Mouse (Mus musculus) kidney, adult 2 months (tissue): ENCODE results near the gene Fanca. TPM values are rescaled to one million over a fixed set of nuclear protein-coding genes. Genes with fewer than 3 reads are reported as not detected.

Experiments used
- DNase-seq: peaks from one replicate; pipeline ENCODE4 v3.0.0; 2021
- H3K27ac ChIP-seq: fragments of 200-500 bp; 2 replicates; pipeline ENCODE4 v1.5.1; 2012; ENCODE audit warnings: low read depth, low read length, control low read depth, inconsistent platforms; ENCODE audit not compliant: insufficient read depth
- H3K27me3 ChIP-seq: fragments of 200-500 bp; replicated peaks from 2 replicates; pipeline ENCODE4 v1.6.1; 2012; ENCODE audit warnings: mild to moderate bottlenecking, moderate library complexity, low read length, inconsistent platforms; ENCODE audit not compliant: control insufficient read depth, insufficient read depth
- H3K36me3 ChIP-seq: fragments of 200-500 bp; 2 replicates; pipeline ENCODE4 v1.6.1; 2012; ENCODE audit warnings: mild to moderate bottlenecking, moderate library complexity, low read length, inconsistent platforms; ENCODE audit not compliant: control insufficient read depth, insufficient read depth
- H3K4me1 ChIP-seq: fragments of 200-500 bp; 2 replicates; pipeline ENCODE4 v1.6.1; 2011; ENCODE audit warnings: low read length; ENCODE audit not compliant: control insufficient read depth, insufficient read depth
- H3K4me3 ChIP-seq: fragments of 200-500 bp; 2 replicates; pipeline ENCODE4 v1.5.1; 2011; ENCODE audit warnings: mild to moderate bottlenecking, low read depth, low read length, control low read depth; ENCODE audit not compliant: insufficient read depth
- CTCF ChIP-seq: fragments of 200-500 bp; conservative IDR thresholded peaks from 2 replicates; pipeline ENCODE4 v1.5.1; 2011; ENCODE audit warnings: low read depth, mild to moderate bottlenecking, control low read depth, low read length, moderate library complexity, mixed read lengths; ENCODE audit not compliant: insufficient read depth, insufficient read length
- POLR2A ChIP-seq: fragments of 200-500 bp; IDR thresholded peaks from one replicate; pipeline ENCODE4 v1.6.1; 2011; ENCODE audit warnings: low read depth, low read length, control low read depth
- WGBS: fragments of 180-500 bp; shearing (Covaris S2); methylation state at CpG from one replicate; pipeline ENCODE4 v1.1.7; 2018; 5-methylcytosine and 5-hydroxymethylcytosine counted together
- polyA plus RNA-seq: library from polyadenylated mRNA; depleted of rRNA; stranded (reverse); fragments of >200 nt; gene quantifications from 2 replicates; pipeline ENCODE4 v1.2.3, GENCODE M21; 2012

Fanca gene
- polyA plus RNA-seq, 1 experiment, result 15.9 TPM

- peak; percentile 45 for DNase-seq
- Histone ChIP-seq H3K36me3 (no peaks in the 10 kb centered on the region), H3K27ac (no peak overlapping the region), H3K27me3 (no peaks in the 10 kb centered on the region), H3K4me3 (no peak overlapping the region), H3K4me1 (no peaks in the 10 kb centered on the region)
- WGBS, result 83% methylated on average over 11 of the region's 11 CpGs
- no peak for TF ChIP-seq POLR2A
- TF ChIP-seq CTCF, result no peak; the same call in 1 of the 2 replicates
Observed at GRCm38 (mm10) chr8:123298301-123298700, 20.1 kb downstream of the Fanca start.

GRCm38 (mm10) chr8:123292785-123293184, 25.6 kb downstream of the Fanca start:
- Histone ChIP-seq H3K27ac (peak overlapping the region; percentile 6; the same call in 1 of the 2 replicates), H3K36me3 (no peaks in the 10 kb centered on the region), H3K4me3 (no peak overlapping the region), H3K27me3 (no peaks in the 10 kb centered on the region), H3K4me1 (peaks cover 5% of the 10 kb centered on the region)
- WGBS, result 83% methylated on average over 2 of the region's 2 CpGs
- TF ChIP-seq POLR2A (no peak), CTCF (no peak)
- DNase-seq, result no peak

- Histone ChIP-seq H3K27ac (peak overlapping the region; percentile 26; the same call in 1 of the 2 replicates), H3K36me3 (no peaks in the 10 kb centered on the region), H3K4me3 (no peak overlapping the region), H3K4me1 (peaks cover 5% of the 10 kb centered on the region), H3K27me3 (no peaks in the 10 kb centered on the region)
- 44% methylated on average over 3 of the region's 3 CpGs for WGBS
- peak; percentile 70 for DNase-seq
- TF ChIP-seq CTCF, result no peak
- no peak for TF ChIP-seq POLR2A
Observed at GRCm38 (mm10) chr8:123292281-123292680, 26.1 kb downstream of the Fanca start.

GRCm38 (mm10) chr8:123291716-123292115, 26.7 kb downstream of the Fanca start:
- WGBS, result 69% methylated on average over 8 of the region's 8 CpGs
- Histone ChIP-seq H3K4me1 (peaks cover 5% of the 10 kb centered on the region), H3K36me3 (no peaks in the 10 kb centered on the region), H3K27ac (no peak overlapping the region), H3K27me3 (no peaks in the 10 kb centered on the region), H3K4me3 (no peak overlapping the region)
- TF ChIP-seq CTCF (no peak), POLR2A (no peak)
- DNase-seq, result peak; percentile 23

- H3K4me3 ChIP-seq, result no peak overlapping the region
- TF ChIP-seq POLR2A (no peak), CTCF (no peak)
- WGBS, result 93% methylated on average over 8 of the region's 8 CpGs
- no peak overlapping the region for H3K27ac ChIP-seq
- H3K4me1 ChIP-seq, result peaks cover 5% of the 10 kb centered on the region
- DNase-seq, result no peak
- H3K27me3 ChIP-seq, result no peaks in the 10 kb centered on the region
- no peaks in the 10 kb centered on the region for H3K36me3 ChIP-seq
Observed at GRCm38 (mm10) chr8:123290679-123291078, 27.7 kb downstream of the Fanca start.

- TF ChIP-seq POLR2A (no peak), CTCF (peak; percentile 74)
- H3K27ac ChIP-seq, result no peak overlapping the region
- H3K4me3 ChIP-seq, result no peak overlapping the region
- H3K36me3 ChIP-seq, result no peaks in the 10 kb centered on the region
- 62% methylated on average over 4 of the region's 4 CpGs for WGBS
- H3K27me3 ChIP-seq, result no peaks in the 10 kb centered on the region
- peaks cover 5% of the 10 kb centered on the region for H3K4me1 ChIP-seq
- DNase-seq, result peak; percentile 60
Observed at GRCm38 (mm10) chr8:123290166-123290565, 28.2 kb downstream of the Fanca start.

- TF ChIP-seq CTCF (no peak), POLR2A (no peak)
- no peak for DNase-seq
- Histone ChIP-seq H3K27ac (no peak overlapping the region), H3K4me1 (peaks cover 5% of the 10 kb centered on the region), H3K27me3 (no peaks in the 10 kb centered on the region), H3K4me3 (no peak overlapping the region), H3K36me3 (no peaks in the 10 kb centered on the region)
- WGBS, result 96% methylated on average over 17 of the region's 17 CpGs
Observed at GRCm38 (mm10) chr8:123287362-123287761, 31.0 kb downstream of the Fanca start.

- no peak overlapping the region for H3K4me3 ChIP-seq
- WGBS, result 88% methylated on average over 5 of the region's 5 CpGs
- no peaks in the 10 kb centered on the region for H3K36me3 ChIP-seq
- TF ChIP-seq CTCF, result no peak
- no peak for TF ChIP-seq POLR2A
- no peaks in the 10 kb centered on the region for H3K4me1 ChIP-seq
- H3K27me3 ChIP-seq, result no peaks in the 10 kb centered on the region
- no peak for DNase-seq
- no peak overlapping the region for H3K27ac ChIP-seq
Observed at GRCm38 (mm10) chr8:123284493-123284892, 33.9 kb downstream of the Fanca start.
